Mouse (Mus musculus) neural tube, embryonic 15.5 days (tissue): ENCODE results near the gene Kazn. TPM values are rescaled to one million over a fixed set of nuclear protein-coding genes. Genes with fewer than 3 reads are reported as not detected.

Experiments used
- ATAC-seq: fragments of 200-750 bp; cut with Nextera tagmentation; 2 replicates; pipeline ENCODE4 v1.8.0; 2017; ENCODE audit warnings: mild to moderate bottlenecking, moderate TSS enrichment, moderate library complexity; ENCODE audit not compliant: low FRiP score
- H3K27ac ChIP-seq: fragments of 300-500 bp; sonication (generic); replicated peaks from 2 replicates; pipeline ENCODE4 v1.5.1; 2015; ENCODE audit warnings: mild to moderate bottlenecking, inconsistent platforms
- H3K27me3 ChIP-seq: fragments of 300-500 bp; sonication (generic); replicated peaks from 2 replicates; pipeline ENCODE4 v1.6.1; 2015; ENCODE audit warnings: inconsistent platforms
- H3K36me3 ChIP-seq: fragments of 300-500 bp; sonication (generic); 2 replicates; pipeline ENCODE4 v1.6.1; 2015; ENCODE audit warnings: inconsistent platforms
- H3K4me1 ChIP-seq: fragments of 300-500 bp; sonication (generic); 2 replicates; pipeline ENCODE4 v1.6.1; 2015; ENCODE audit warnings: inconsistent platforms
- H3K4me2 ChIP-seq: fragments of 300-500 bp; sonication (generic); 2 replicates; pipeline ENCODE4 v1.6.1; 2015; ENCODE audit warnings: inconsistent platforms, mild to moderate bottlenecking, moderate library complexity
- H3K4me3 ChIP-seq: fragments of 300-500 bp; sonication (generic); replicated peaks from 2 replicates; pipeline ENCODE4 v1.5.1; 2015; ENCODE audit warnings: mild to moderate bottlenecking, inconsistent platforms
- H3K9ac ChIP-seq: fragments of 300-500 bp; sonication (generic); replicated peaks from 2 replicates; pipeline ENCODE4 v1.6.1; 2015; ENCODE audit warnings: mild to moderate bottlenecking, inconsistent platforms
- H3K9me3 ChIP-seq: fragments of 300-500 bp; sonication (generic); replicated peaks from 2 replicates; pipeline ENCODE4 v1.6.1; 2016; ENCODE audit warnings: inconsistent platforms
- WGBS: fragments of 180-500 bp; shearing (Covaris S2); methylation state at CpG from one replicate; pipeline ENCODE4 v1.1.7; 2015; ENCODE audit warnings: mixed read lengths; 5-methylcytosine and 5-hydroxymethylcytosine counted together
- polyA plus RNA-seq: library from polyadenylated mRNA; unstranded; fragments of >200 nt; fragmentation: Nextera tagmentation; extraction: Ambion mirVana; gene quantifications from 2 replicates; pipeline ENCODE4 v1.2.1, GENCODE M21; 2015

Gene Kazn
- polyA plus RNA-seq, 1 experiment from 2014 or later: 25.5 TPM

DNA sequence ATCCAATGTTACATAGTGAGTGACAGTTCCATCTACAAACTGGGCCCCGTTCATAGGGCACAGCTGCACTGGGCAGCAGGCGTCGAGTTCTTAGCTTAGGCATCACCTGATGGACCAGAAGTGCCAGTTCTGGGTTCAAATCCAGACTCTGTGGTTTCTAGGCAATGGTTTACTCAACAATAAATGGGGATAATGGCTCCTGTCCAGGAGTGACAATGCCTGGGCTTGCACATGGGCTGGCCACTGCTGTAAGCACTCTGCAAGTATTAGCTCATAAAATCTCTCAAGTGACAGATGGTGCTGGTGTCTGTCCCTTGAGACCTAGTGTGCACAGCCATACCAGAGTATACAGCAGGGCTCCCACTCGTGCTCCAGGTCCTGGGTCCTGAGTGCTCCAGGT, 66.3 kb downstream of the Kazn start:
- 81% methylated on average over 4 of the region's 4 CpGs for WGBS
- no peak for ATAC-seq
- Histone ChIP-seq H3K36me3 (no peaks in the 10 kb centered on the region; the same call in 1 of the 2 replicates), H3K27ac (no peak overlapping the region), H3K4me2 (no peak overlapping the region), H3K9me3 (no peaks in the 10 kb centered on the region), H3K27me3 (no peaks in the 10 kb centered on the region), H3K4me3 (no peak overlapping the region), H3K4me1 (peaks cover 16% of the 10 kb centered on the region; the same call in 1 of the 2 replicates), H3K9ac (no peak overlapping the region)

DNA sequence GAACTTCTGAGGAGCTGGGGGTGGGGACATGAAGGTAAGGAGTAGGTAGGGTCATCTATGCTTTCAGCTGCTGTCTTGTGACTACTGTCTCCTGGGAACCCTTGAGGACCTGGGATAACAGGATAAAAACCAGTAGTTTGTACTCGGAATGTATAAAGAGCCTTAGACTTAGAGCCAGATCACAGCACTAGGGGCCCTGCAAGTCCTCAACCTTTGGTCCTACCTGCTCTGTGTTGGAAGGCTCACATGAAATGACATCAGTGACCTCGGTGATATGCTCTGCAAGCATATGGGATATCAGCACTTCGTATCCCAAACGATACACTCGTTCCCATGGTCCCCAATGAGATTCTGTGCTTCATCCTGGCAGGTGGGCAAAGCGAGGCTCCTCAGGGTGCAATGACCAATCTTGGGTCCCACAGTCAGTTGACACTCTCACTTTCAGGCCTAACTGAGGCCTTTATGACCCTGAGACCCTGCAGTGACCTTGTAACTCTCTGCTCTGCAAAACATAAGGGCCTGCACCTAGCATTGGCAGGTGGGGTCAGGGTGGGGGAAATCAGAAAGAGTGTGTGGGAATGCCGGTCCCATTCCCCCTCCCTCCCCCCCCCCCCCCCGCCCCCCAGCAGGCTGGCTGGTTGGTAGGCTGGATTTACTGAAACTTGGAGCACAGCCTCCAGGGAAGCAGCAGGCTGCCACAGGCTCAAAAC, 67.3 kb downstream of the Kazn start:
- ATAC-seq: no peak
- Histone ChIP-seq H3K27me3 (no peaks in the 10 kb centered on the region), H3K9me3 (no peaks in the 10 kb centered on the region), H3K4me1 (peaks cover 16% of the 10 kb centered on the region; the same call in 1 of the 2 replicates), H3K9ac (no peak overlapping the region), H3K4me2 (no peak overlapping the region), H3K36me3 (no peaks in the 10 kb centered on the region; the same call in 1 of the 2 replicates), H3K4me3 (no peak overlapping the region), H3K27ac (no peak overlapping the region)
- 63% methylated on average over 8 of the region's 8 CpGs for WGBS

DNA sequence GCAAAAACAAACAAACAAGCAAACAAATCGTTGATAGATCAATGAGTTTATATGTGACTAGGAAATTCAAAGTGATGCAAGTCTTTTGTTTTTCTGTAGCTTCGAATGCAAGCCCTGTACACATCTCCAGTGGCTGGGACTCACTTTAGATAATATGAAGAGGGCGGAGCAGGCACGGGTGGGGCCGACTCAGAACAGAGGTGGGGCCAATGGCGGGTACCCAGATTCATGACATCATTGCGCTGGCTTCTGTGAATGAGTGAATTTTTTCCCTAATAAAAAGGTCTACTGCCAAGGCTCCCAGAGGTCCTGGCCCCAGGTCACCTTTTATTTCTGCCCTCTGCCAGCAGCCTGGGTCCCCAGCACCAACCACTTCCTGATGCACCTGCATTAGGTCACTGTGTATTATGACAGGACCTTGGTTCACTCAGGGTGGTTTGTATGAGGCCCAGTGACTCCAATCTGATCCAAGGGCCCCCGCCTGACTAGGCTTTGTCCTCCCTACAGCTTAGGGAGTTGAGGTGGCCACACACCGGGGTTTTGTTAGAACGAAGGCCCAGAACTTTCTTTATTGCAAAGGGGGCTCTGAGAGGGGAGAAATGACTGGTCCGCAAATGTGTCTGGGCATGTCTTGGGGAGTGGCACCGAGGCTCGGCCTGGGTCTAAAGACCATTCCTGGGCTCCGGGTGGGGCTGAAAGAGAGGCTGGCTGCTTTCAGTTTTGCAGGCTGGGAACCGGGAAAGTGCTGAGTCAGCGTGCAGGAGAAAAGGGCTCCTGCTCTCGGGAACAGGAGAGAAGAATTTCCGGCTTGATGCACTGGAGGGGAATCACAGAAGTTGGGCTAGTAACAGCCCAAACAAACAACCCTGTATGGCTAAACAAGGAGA, 68.1 kb downstream of the Kazn start:
- no peak for ATAC-seq
- Histone ChIP-seq H3K9ac (no peak overlapping the region), H3K4me1 (peaks cover 22% of the 10 kb centered on the region; the same call in 1 of the 2 replicates), H3K27ac (no peak overlapping the region), H3K27me3 (no peaks in the 10 kb centered on the region), H3K4me2 (no peak overlapping the region), H3K4me3 (no peak overlapping the region), H3K36me3 (no peaks in the 10 kb centered on the region; the same call in 1 of the 2 replicates), H3K9me3 (no peaks in the 10 kb centered on the region)
- WGBS: 61% methylated on average over 18 of the region's 18 CpGs

DNA sequence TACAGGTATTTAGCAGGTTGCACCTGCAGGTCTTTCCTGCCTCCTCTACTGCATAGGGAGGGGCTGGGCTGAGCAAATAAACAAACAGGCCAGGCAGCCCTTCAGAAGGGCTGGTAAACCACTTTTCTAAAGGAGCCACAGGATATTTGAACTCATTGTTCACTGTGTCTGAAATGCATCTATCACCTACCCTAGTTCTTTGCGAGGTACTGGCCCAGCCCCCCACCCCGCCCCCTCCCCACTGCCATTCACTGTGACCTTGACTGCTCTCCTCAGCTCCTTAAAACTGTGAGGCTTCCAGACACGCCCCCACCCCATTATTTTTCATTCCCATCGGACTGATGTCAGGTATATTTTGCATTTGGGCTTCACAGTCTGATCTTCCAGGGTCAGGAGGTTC, 69.6 kb downstream of the Kazn start:
- Histone ChIP-seq H3K4me1 (peaks cover 24% of the 10 kb centered on the region; the same call in 1 of the 2 replicates), H3K4me3 (no peak overlapping the region), H3K9me3 (no peaks in the 10 kb centered on the region), H3K9ac (no peak overlapping the region), H3K4me2 (no peak overlapping the region), H3K36me3 (no peaks in the 10 kb centered on the region; the same call in 1 of the 2 replicates), H3K27me3 (no peaks in the 10 kb centered on the region), H3K27ac (no peak overlapping the region)
- no peak for ATAC-seq
- WGBS: 60% methylated on average over 4 of the region's 4 CpGs

DNA sequence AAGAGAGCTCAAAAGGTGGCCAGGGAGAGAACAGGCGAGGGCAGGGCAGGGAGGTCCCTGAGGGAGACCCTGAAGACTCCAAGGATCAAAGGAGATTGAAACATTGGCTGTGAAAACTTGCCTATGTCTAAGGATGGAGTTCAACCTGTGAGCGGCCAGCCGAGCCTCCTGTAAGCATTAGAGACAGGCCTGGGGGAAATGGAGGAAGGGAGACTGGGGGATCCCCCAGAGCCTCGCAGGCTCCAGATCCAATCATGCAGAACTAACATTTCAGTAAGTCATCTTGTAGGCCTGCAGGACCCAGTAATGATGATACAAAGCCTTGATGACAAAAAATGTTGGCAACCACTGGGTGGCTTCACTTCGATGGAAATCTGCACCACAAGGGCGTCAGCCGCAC, 70.8 kb downstream of the Kazn start:
- Histone ChIP-seq H3K9me3 (no peaks in the 10 kb centered on the region), H3K27ac (no peak overlapping the region), H3K9ac (no peak overlapping the region), H3K36me3 (no peaks in the 10 kb centered on the region; the same call in 1 of the 2 replicates), H3K4me1 (peaks cover 23% of the 10 kb centered on the region; the same call in 1 of the 2 replicates), H3K27me3 (no peaks in the 10 kb centered on the region), H3K4me2 (no peak overlapping the region), H3K4me3 (no peak overlapping the region)
- no peak for ATAC-seq
- WGBS: 82% methylated on average over 7 of the region's 7 CpGs

DNA sequence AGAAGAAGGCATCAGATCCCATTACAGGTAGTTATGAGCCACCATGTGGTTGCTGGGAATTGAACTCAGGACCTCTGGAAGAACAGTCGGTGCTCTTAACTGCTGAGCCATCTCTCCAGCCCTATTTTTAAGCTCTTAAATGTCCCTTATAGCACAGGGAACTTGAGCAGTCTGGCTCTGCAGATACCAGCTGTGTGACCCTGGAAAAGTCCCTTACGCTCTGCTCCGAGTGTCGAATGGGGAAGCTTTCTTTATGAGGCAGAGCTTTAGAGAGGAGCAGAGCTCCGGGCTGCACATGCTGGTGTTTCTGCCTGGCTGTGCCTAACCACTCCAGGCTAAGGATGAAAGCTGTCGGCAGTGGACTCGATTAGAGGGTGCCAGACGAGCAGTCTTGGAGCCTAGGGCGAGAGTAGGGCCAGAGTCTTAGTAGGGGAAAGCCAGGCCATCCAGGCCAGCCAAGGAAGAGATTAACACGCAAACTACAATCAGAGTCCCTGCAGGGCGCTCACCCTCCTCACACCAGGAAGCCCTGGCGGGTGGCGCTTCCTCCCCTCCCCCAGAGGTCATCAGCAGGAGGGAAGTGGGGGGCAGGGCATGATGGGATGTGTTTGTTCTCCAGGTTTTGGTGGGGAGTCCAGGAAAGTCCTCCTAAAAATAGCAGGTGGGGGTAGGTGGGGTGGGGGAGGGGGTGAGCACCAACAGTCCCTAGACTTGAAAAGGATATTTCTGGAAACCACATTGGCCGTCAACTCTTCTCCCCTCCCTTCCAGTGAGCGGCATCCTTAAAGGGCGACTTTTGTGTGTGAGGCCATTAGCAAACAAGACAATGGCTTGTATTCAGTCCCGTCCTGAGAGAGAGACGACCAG, 73.1 kb downstream of the Kazn start:
- H3K9ac ChIP-seq: no peak overlapping the region
- H3K9me3 ChIP-seq: no peaks in the 10 kb centered on the region
- no peaks in the 10 kb centered on the region; the same call in 1 of the 2 replicates for H3K36me3 ChIP-seq
- WGBS: 17% methylated on average over 18 of the region's 18 CpGs
- no peak overlapping the region for H3K4me2 ChIP-seq
- ATAC-seq: no peak
- peaks cover 15% of the 10 kb centered on the region; the same call in 1 of the 2 replicates for H3K4me1 ChIP-seq
- H3K4me3 ChIP-seq: no peak overlapping the region
- H3K27ac ChIP-seq: no peak overlapping the region
- H3K27me3 ChIP-seq: no peaks in the 10 kb centered on the region

DNA sequence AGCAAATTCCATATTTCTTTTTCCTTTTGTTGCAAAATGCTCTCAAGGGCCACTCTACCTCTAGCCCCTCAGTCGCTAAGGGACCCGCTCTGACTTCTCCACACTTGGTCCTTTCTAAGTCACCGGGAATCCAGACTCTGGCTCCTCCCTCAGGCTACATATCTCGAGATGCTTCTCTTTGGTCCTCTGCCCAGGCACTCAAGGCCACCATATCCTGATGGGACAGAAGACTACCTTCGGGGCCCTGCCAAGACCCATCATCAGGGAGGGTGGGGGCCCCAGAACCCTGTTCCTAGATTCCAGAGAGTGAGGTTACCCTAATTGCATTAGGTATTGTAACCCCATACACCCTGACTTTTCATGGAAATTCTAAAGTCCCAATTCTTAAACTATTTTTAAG, 73.8 kb downstream of the Kazn start:
- Histone ChIP-seq H3K9me3 (no peaks in the 10 kb centered on the region), H3K4me3 (no peak overlapping the region), H3K4me1 (peaks cover 14% of the 10 kb centered on the region; the same call in 1 of the 2 replicates), H3K9ac (no peak overlapping the region), H3K27me3 (no peaks in the 10 kb centered on the region), H3K4me2 (no peak overlapping the region), H3K27ac (no peak overlapping the region), H3K36me3 (no peaks in the 10 kb centered on the region; the same call in 1 of the 2 replicates)
- ATAC-seq: no peak
- 62% methylated on average over 5 of the region's 5 CpGs for WGBS

DNA sequence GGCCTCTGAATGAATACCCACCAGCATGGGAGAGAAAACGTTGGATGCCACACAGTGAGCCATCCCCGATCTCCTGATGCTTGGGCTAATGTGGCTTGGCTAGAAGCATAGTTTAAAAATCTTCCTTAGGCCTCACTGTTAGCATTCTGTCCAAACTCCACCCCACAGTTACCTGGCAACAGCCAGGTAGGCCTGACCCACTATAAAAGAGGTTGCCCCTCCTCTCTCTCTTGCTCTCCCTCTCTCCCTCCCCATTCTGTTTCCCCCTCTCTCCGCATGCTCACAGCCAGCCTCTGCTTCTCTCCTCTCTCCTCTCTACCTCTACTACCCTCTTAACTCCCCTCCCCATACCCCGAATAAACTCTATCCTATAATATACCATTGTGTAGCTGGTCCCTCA, 74.8 kb downstream of the Kazn start:
- no peaks in the 10 kb centered on the region for H3K36me3 ChIP-seq
- no peak overlapping the region for H3K4me3 ChIP-seq
- ATAC-seq: no peak
- H3K9me3 ChIP-seq: no peaks in the 10 kb centered on the region
- H3K27me3 ChIP-seq: no peaks in the 10 kb centered on the region
- 65% methylated on average over 4 of the region's 4 CpGs for WGBS
- no peak overlapping the region for H3K27ac ChIP-seq
- H3K4me1 ChIP-seq: peaks cover 14% of the 10 kb centered on the region; the same call in 1 of the 2 replicates
- no peak overlapping the region for H3K9ac ChIP-seq
- H3K4me2 ChIP-seq: no peak overlapping the region

DNA sequence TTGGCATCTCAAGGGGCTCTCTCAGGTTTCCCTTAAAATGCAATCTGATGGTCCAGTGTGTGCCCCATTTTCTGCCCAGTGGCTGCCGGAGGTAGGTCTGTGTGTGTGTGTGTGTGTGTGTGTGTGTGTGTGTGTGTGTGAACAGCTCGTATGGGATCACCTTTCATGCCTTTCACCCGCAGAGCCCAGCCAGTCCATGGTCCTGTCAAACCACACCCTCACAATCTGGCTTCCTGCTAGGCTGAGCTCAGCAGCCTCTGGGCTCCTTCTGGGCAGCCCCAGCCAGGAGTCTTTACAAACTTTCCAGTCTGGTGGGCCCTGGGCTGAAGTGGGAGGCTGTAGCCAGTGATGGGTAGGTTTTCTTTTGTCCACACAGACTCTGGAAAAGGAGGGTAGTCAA, 75.3 kb downstream of the Kazn start:
- Histone ChIP-seq H3K4me3 (no peak overlapping the region), H3K4me1 (peaks cover 14% of the 10 kb centered on the region; the same call in 1 of the 2 replicates), H3K9ac (no peak overlapping the region), H3K4me2 (no peak overlapping the region), H3K9me3 (no peaks in the 10 kb centered on the region), H3K27ac (no peak overlapping the region), H3K27me3 (no peaks in the 10 kb centered on the region), H3K36me3 (no peaks in the 10 kb centered on the region)
- ATAC-seq: no peak
- 67% methylated on average over 3 of the region's 3 CpGs for WGBS

DNA sequence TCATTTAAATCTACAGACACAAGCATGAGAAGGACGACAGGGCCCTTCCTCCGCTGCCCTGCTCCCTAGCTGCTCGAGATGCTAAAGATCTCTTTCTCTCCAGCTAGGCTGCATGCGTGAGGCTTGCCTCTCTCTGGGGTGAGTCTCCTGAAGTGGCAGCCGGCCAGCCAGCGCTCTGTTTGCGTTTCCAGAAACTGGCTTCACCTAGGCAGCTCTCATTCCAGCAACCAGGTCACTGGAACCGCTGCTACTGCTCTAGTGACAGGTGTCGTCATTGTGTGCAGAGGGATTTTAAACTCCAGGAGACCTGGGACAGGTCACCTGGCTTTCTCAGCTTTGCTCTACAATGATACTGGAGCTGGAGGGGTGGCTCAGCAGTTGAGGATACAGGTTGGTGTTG, 76.5 kb downstream of the Kazn start:
- H3K4me1 ChIP-seq: peaks cover 14% of the 10 kb centered on the region; the same call in 1 of the 2 replicates
- H3K36me3 ChIP-seq: no peaks in the 10 kb centered on the region; the same call in 1 of the 2 replicates
- no peak overlapping the region for H3K27ac ChIP-seq
- WGBS: 89% methylated on average over 9 of the region's 9 CpGs
- no peak overlapping the region for H3K9ac ChIP-seq
- ATAC-seq: no peak
- H3K27me3 ChIP-seq: no peaks in the 10 kb centered on the region
- no peak overlapping the region for H3K4me2 ChIP-seq
- no peak overlapping the region for H3K4me3 ChIP-seq
- H3K9me3 ChIP-seq: no peaks in the 10 kb centered on the region

DNA sequence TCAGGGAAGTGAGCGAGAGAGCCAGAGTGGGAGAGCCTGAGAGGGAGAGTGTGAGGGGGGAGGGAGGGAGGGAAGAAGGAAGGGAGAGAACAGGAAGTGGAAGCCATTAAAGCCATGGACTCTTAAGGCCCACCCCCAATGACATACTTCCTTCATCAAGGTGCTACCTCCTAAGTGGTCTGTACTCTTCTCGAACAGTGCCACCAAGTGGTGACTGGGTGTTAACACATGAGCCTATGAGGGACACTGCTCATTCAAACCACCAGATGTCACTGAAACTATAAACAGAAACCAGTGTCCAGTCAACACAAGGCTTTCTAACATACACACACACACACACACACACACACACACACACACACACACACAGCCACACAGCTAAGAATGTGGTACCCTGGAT, 77.1 kb downstream of the Kazn start:
- 94% methylated on average over 2 of the region's 2 CpGs for WGBS
- no peak; the same call in 1 of the 2 replicates for ATAC-seq
- Histone ChIP-seq H3K36me3 (peaks cover 3% of the 10 kb centered on the region; the same call in 1 of the 2 replicates), H3K27me3 (no peaks in the 10 kb centered on the region), H3K9ac (no peak overlapping the region), H3K9me3 (no peaks in the 10 kb centered on the region), H3K27ac (no peak overlapping the region), H3K4me2 (no peak overlapping the region), H3K4me1 (peaks cover 14% of the 10 kb centered on the region; the same call in 1 of the 2 replicates), H3K4me3 (no peak overlapping the region)
